Mouse (Mus musculus): ENCODE results near the gene Olfr1234.

The Olfr1234 gene

DNA sequence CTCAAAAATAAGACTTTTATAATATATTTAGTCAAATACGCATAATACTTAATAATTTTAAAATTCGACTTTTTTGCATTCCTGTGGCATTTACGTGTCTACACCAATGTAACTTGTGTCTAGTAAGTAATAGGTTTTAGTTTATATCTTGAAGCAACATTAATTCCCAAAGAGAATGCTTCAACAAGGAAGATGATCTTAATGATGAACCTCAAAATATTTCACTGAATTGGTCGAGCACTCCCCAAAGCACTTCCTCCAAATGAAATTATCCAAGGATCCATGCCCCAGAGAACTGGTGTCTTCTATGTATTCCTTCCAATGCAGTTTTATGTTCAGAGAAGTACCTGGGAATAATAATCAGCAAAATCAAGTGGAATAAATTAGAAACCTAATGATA is at the start of gene Olfr1234:
Gene Olfr1234, minus strand, starts transcription at position 101 of the 400 bp plus-strand sequence.
- DNase-seq (ENCODE audit: low spot score) = no peak

DNA sequence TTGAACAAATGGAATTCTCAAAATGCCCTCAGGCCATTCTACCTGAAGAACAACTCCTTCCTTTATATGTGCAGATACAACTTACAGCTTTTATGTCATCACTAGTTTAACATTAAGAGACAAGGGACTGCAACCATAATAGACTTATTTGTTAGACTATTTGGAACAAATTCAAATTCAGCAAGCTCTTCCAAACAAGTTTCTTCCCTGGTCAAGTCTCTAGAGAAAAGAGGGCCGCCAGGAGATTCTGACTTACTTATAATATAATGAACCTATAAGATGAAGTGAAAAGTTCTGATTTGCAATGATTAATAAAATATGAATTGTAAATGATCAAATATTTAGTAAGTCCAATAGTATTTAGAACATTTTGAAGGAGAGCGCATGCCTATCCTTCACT is 44.9 kb upstream of the Olfr1234 start, which contains the start of gene Olfr1238:
Gene Olfr1238, minus strand, starts transcription at position 101 of the 400 bp plus-strand sequence.
- no peak for DNase-seq (ENCODE audit: low spot score)

DNA sequence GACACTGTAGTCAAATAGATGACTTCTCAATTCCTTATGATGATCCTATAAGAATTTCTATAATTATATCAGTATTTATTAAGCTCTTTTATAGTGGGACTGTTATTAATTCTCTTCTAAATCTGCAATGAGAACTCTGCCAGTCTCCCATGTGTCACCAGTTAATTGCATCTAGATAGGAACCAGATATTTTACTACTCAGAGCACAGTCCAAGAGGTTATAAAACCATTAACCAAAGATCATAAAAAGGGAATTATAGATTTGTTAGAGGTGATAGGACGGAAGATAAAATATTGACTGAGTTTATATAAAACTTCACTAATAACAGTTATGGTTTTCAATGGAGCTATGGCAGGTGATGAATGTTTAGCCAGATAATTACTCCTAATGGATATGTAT is 36.2 kb upstream of the Olfr1234 start:
- DNase-seq (ENCODE audit: low spot score) = no peak

DNA sequence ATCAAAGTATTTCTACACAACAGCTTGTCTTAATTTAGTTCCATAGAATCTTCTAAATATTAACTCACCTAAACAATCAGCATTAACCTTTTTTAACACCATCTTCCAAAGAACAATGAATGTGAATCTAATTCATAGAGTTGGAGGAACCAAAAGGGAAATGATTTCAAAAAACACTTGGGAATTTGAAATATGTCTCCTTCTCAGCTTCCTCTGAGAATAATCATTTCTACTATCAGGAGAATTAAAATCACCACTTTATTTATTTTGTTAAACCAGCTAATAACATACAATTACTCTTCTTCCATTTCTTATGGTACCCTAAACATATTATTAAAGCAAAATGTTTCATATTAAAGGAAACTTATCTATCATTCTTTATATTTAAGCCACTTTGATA is 22.4 kb downstream of the Olfr1234 start, which contains the start of gene Olfr1233:
Gene Olfr1233, minus strand, starts transcription at position 101 of the 400 bp plus-strand sequence.
- DNase-seq (ENCODE audit: low spot score) = no peak

DNA sequence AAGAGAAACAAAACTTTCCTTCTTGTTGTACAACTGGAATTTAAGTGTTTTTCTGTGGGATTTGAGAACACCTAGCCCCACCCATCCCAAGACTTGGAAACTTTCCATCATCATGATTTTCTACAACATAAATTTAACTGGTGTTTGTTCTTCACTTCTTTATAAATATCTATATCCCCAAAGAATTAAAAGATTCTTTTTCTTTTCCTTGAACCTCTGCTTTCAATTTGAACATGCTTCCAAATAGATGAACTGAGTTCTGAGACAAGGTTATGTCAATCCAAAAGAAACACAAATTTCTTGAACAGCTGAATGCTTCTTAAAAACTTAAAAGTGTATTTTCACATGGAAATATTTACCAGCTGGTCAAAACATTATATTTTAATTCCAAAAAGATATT is 35.1 kb downstream of the Olfr1234 start, which contains the start of gene Olfr1232:
Gene Olfr1232, minus strand, starts transcription at position 101 of the 400 bp plus-strand sequence.
- DNase-seq (ENCODE audit: low spot score) = no peak

Measured in lung, postnatal 25 days (tissue).